Mouse (Mus musculus): ENCODE measurements around the gene Gm21985. TPM values are rescaled to one million over a fixed set of nuclear protein-coding genes. Genes with fewer than 3 reads are reported as not detected.
A peak's percentile ranks its signal among the peaks of the same experiment; 100 is the strongest.
"Not testable (repeated sequence)": the region's sequence is repeated elsewhere in the genome, so short reads cannot be mapped to it uniquely, and the experiment has no call there.

Gm21985 gene
- polyA plus RNA-seq, 2 experiments from 2014 or later: not detected

DNA sequence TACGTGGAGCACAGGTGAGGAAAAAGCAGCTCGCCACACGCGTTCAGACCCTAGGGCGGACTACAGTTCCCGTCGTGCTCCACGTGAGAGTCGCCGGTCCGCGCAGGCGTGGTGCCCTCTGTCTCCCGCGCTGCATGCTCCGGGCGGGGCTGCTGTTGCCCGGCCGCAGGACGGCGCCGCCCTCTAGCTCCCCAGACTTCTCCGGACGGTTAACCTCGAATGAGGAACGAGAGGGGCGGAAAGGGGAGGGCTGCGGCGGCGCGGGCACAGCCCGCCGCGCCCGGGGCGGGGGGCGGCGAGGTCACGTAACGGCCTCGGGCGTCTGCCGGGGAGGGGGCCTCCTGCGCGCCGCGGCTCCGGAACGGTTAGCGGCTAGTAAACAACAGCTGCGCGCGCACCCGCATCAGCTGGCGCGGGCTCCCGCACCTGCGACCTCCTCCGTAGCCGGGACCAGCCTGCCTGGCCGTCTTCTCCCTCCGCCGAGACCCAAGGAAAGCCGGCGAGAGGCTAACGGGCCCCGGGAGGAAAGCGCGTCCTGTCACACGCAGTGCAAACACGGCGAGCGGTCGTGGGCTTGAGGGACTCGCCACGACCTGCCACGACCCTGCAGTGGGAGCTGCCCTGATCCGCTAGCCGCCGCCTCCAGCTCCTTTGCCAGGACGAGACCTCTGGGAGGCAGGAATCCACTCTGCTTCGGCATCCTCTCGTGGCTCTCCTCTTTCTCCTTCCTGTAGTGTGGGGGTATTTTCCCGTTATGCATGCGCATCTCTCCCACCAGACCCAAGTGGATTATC, 469 bp upstream of the Gm21985 start, which contains the start of gene Slc12a6:
Gene Slc12a6, plus strand, starts transcription at position 378 of the 794 bp plus-strand sequence.
- peak; percentile 69 for ATAC-seq

DNA sequence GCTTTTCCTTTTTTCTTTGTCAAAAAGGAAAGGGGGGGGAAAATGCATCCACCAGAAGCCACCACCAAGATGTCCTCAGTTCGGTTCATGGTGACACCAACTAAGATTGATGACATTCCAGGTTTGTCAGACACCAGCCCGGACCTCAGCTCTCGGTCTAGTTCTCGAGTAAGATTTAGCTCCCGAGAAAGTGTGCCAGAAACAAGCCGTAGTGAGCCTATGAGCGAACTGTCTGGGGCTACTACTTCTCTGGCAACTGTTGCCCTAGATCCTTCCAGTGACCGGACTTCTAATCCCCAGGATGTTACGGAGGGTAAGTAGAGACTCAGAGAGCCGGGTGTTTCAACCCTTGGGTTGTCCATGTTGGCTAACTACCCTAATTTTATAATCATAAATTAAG, 666 bp downstream of the Gm21985 start:
- ATAC-seq: no peak

DNA sequence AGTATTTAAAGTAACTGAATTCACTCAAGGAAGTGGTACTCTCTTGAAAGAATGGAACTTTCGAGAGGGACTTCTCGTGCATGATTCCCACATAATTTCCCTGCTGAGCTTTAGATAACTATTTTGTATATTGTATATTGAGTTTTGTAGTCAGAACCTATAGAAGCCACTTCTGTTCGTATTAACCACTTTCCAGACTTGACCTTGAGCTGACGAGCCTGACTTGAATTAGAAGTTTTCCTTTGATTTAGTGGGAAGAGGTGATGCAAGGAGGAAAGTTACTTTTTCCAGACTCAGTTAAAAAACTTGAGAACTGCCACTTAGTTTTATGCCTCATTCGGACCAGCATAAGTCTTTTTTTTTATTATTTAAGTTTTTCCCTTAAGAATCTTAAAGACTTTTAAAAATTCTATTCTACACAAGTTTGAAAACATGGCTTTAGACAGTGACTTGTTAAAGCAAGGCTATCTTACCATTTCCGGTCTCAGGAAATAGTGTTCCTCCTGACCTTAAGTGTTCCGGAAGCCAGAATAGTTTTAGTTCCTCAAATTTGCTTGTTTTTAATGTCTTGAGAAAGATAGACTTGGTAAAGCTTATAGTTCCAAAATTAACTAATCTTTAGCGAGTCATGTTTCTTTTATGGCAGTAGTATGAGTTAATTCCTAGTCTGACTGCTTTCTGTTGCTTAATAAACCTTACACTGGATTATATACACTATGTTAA, 1.6 kb downstream of the Gm21985 start:
- ATAC-seq: peak; percentile 27

DNA sequence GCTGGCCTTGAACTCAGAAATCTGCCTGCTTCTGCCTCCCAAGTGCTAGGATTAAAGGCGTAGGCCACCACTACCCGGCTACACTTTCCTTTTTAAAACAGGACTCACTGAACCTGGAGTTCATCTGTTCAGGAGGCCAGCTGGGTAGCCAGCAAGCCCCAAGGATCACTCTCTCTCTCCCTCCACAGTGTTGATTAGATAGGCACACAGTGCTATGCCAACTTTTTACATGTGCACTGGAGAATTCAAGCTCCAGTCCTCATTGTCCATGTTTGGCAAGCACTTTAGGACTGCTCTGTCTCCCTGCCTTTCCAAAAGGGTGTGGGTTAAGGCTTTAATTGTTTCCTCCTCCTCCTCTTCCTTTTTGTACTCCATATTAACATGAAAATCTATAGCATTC, 3.9 kb downstream of the Gm21985 start:
- ATAC-seq: no peak

DNA sequence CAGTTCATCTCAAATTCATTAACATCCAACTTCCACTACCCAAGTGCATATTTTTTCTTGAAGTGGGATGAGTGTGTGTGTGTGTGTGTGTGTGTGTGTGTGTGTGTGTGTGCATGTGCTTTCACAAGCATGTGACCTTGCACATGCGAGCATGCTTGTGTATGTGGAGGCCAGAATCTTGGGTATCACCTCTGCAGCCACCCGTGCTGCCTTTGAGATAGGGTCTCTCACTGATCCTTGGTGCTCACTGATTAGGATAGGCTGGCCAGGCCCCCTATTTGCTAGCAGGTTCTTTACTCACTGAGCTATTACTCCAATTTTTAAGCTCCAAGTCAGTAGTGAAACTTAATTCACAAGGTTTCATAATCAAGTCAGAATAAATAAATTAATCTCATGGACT, 6.8 kb downstream of the Gm21985 start:
- no peak for ATAC-seq

DNA sequence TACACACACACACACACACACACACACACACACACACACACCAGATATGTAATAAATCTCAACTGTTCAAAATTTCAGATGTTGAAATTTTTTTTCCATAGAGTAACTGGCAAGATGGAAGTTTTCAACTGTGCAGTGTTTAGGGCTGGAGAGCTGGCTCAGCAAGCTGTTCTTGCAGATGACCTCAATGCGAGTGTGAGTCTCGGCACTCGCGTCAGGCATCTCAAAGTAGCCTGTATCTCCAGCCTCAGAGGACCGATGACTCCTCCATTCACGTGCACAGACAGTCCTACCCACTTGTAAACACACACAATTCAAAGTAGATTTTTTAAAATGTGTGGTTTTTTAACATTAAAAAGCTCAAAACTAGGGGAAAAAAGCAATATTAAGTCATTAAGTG, 7.4 kb downstream of the Gm21985 start:
- ATAC-seq: no peak

DNA sequence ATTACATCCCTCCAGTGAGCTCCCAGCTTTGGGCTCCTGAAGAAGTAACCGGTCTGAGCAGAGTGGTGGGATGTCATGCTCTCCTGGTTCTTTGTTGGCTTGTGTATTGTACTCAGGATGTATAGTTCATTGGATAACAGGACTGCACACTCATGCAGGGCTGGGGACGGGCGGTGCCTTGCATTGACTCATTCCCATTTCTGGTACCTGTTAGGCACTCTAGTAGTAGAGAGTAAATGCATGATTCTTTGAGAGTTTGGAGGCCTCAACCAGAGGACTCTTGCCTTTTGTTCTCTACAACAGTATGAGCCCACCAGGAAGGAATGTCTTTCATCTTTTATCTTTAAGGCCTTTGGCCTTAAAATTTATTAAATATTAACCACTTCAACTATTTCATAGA, 10.8 kb downstream of the Gm21985 start:
- ATAC-seq: no peak

DNA sequence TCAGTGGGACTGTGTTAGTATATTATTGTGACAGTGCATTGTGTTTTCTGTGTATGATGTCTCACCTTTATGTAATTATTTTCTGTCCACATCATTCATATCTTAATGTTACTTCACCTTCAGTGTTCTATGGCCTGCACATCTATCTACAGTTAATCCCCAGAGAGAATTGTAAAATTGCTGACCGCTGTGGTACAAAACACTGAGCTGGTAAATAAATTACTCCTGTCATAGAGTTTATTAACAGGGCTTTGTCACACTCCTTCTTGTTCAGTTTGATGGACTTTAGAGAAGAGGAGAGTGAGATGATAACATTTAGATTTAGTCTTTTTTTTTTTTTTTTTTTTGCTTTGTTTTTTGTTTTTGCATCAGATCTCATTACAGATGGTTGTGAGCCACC, 16.7 kb downstream of the Gm21985 start:
- ATAC-seq: no peak

DNA sequence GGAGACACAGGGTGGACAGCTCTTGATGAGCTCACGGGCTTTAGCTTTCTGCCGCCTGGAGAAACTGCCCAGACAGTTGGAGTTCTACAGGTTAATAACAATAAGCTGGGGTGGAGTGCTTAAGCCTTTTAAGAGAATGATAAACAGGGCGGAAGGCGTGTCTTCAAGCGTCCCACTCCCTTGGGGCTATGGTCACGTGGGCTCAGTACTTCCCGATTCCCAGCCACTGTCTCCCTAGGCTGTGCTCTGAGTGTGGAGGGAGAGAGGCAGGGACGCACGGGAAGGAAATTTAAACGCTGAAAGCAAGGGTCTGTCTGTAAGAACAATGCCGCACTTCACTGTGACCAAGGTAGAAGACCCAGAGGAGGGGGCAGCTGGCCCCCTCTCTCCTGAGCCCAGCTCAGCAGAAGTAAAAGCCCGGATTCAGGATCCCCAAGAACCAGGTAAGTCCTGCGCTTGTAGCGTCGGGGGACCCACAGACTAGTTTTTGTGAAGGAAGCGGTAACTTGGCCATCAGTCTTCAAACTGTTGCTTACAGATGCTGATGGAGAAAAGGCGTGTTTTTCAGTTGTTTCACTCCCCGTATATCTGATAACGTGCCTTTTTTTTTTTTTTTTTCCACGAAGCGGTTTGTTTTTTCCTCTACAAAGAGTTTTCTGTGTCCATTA, 18.4 kb downstream of the Gm21985 start:
- peak; percentile 68 for ATAC-seq

DNA sequence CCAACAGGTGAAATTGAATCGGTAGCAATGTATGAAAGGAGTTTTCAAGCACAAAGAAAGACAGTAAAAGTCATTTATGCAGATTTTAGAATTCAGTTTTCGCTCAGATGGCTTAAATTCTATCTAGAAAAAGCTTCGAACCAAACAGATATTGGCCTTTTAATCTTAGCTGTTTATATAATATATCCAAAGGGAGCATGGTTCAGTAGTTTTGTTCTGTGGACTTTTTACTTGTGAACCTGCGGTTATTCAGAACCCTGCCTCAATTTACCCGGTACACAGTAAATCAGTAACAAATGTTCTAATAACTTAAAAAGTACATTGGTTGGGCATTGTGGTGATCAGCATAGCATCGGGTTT, 18.9 kb downstream of the Gm21985 start:
- no peak for ATAC-seq

DNA sequence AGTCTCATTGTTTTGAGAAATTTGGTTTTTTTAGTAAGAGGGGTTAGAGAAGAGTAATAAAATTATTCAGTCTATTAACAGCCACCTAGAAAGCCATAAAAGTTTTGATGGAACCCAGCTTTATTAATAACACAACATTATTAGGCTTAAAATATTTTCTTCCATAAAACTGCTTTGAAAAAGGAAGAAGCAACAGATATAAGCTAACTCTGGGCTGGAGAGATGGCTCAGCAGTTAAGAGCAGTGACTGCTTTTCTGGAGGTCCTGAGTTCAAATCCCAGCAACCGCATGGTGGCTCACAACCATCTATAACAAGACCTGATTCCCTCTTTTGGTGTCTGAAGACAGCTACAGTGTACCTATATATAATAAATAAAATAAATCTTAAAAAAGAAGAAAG, 19.9 kb downstream of the Gm21985 start:
- ATAC-seq: not testable (repeated sequence)

DNA sequence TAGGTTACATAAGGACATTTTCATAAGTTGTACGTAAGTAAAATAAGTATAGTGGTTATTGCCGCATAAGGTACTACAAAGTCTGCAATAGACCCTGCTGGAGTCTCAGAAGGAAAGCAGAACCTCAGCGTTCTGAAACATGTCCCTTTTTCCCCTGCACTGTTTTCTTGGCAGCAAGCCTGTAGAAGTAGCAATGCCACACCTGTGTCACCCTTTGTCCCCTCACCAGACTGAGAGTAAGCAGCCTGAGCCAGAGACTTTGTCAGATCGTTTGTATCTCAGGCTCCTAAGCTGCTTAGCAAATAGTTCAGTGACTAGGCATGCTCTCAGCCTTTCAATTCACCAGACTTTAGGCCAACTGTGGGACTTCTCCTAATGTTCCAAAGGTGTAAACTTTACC, 20.9 kb downstream of the Gm21985 start:
- no peak for ATAC-seq

DNA sequence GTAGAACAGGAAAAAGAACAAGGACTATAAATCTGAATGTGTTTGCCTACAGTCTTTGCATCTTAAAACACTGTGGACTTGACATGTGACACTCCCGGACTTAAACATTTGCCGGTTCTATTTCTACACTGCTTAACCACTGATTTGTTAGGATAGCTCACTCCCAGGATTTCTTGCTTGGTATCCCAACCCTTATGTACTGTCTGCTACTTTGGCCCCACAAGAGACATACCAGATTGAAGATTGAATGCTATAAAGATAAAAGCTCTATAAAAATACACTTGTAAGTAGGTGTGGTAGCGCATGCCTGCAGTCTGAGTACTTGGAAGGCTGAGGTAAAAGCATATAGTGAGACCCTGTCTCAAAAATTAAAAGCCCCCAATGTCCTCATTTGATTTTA, 23.4 kb downstream of the Gm21985 start:
- no peak for ATAC-seq

DNA sequence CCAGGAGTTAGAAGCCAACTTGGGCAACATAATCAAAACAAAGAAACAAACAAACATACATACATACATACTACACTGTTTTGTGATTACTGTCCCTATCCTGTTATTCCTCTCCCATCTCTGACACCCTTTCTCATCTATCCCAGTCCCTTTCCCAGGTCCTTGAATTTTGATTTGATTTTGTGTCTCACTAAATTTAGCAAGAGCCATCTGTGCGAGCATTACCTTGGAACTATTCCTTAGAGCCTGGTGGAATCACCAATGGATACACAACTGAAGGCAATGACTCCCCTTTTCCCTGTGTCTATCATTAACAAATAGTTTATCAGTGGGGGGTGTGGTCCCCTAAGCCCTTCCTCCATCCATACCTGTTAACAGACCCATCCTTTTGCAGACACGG, 26.7 kb downstream of the Gm21985 start:
- no peak for ATAC-seq

DNA sequence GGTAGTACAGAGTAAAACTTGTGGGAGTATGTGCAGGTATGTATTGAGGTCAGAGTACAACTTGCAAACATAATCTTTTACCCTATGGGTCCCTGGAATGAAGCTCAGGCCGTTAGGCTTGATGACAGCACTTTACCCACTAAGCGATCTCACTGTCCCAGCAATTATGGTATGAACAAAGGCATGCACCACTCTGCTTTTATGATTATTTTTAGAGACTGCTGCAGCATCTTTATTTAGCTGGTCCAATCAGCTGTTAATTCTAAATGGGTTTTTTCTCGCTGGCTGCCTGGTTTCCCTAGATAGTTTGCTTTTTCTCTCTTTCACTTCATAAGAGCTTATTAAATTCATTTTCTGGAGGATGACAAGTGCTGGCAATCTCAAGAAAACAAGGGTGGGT, 30.1 kb downstream of the Gm21985 start:
- ATAC-seq: no peak

DNA sequence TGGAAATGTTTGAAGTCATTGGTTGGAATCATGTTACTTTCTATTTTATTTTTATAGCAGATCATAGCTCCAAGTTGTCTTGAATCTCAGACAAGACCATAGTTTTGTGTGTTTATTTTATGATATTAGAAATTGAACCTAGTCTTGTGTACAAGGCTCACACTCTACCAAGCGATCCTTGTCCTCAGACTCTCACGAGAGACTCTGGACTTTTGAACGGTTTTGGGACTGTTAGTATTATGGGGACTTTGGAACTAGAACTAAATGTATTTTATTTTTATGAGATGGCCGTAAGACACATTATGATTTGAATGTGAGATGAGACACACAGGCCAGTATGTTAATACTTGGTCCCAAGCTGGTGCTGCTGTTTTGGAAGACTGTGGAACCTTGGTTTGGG, 32.1 kb downstream of the Gm21985 start:
- ATAC-seq: no peak

DNA sequence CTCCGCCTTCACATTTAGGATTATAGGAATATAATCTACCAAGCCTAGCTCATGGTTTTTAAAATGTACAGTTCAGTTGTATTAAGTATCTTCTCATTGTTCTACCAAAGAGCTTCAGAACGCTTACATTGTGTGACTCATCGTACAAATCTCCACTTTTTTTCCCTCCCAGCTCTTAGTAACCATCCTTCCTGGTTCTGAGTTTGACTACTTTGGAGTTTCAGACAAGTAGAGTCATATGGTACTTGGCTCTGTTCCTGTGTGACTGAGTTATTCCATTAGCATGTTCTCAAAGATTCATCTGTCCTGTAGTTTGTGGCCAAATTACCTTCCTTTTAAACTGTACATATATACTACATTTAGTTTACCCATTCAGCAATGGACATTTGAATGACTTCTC, 42.6 kb downstream of the Gm21985 start:
- ATAC-seq: peak; percentile 26

DNA sequence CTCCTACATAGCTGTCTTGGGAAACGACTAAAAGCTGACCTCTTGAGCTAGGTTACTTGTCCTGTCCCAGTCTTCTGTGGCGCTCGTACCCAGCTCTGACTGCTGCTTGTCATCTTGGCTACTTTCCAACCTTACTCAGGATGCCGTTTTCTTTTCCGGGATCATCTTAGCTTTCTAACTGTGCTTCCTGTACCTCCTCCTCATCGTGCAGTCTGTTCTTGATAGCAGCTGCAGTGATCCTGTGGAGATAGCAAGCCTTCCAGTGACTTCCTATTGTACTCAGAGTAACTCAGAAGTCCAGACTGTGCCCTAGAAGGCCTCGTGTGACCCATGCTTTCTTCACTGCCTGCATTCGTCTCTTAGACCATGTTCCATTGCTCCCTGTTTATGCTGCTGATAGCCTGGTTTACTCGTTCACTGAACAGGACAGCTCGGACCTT, 43.1 kb downstream of the Gm21985 start:
- peak; percentile 55 for ATAC-seq

DNA sequence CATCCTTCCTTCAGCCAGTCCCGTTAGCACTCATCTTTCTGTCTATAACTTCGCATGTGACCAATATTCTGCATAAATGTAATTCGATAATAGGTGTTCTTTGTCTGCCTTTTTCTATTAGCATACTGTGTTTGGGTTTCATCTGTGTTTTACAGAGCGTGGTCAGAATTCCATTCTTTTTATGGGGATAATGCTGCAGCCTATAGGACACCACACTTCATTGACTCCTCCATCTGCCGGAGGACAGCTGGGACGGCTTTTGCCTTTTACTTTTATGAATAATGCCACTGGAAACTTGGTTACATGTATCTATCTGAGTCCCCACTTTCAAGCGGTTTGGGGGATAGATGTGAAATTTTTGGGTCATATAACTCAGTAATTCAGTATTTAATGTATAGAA, 49.5 kb downstream of the Gm21985 start:
- ATAC-seq: no peak

DNA sequence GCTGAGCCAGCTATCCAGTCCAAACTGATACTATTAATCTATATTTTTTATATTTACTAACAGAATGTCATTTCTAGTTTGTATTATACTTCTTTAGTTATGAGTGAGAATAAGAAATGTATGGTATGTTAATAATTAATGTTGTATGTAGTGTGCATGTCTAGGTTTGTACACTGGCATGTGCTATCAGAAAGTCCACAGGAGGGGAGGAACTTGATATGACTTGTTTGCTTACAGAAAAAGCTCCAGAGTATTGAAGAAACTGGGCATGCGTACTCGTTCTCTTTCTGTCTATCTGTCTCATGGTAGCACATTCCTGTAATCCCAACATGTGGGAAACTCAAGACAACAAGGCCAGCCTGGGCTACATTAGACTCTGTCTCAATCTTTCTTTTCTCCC, 52.1 kb downstream of the Gm21985 start:
- ATAC-seq: no peak

DNA sequence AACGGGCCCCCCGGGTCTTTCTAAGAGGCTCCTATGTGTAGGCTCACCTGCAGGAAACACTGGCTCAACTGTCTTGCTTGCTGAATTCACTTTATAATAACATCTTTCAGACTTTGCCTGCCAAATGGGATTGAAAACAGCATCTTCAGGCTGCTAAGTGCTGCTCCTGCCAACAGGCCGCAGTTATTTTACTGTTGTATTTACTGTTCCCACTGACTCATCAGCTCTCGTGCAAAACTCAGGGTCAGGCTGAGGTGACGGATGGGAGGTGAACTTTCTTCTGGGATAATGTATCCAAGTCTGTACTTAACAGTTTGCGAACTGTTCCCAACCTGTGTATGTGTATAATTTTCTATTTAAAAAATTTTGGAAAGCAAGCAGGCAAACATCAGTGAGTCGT, 52.8 kb downstream of the Gm21985 start:
- no peak for ATAC-seq

DNA sequence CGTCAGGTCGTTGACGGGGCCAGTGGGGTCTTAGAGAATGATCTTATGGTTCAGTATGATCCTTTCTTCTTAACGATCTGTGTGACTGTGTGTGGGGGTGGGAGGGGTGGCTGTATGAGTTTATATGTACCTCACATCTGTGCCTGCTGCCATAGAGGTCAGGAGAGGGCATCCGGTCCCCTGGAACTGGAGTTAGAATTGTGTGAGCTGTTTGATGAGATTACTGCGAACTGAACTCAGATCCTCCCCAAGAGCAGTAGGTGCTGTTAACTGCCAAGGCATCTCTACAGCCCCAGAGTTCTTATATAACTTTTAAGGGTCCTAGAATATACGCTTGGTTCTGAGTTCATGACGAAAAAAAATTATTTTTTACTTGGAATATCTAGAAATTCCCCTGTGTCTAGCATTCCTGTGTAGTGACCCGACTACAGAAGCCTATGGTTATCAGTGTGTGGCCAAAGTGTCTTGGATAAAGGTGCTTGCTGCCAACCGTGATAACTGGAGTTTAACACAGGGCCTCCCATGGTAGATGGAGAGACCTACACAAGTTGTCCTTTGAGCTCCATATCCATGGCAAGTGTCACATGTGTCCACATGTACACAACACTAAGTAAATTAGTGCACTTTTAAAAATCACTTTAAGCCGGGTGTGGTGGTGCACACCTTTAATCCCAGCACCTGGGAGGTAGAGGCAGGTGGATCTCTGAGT, 62.1 kb downstream of the Gm21985 start:
- ATAC-seq: peak; percentile 29

All from CD4-positive, CD25-positive, alpha-beta regulatory T cell, adult 4 months (primary cell).